Mouse (Mus musculus) liver, postnatal 0 days (tissue): Measurements from ENCODE around the gene Zfp777. TPM values are rescaled to one million over a fixed set of nuclear protein-coding genes. Genes with fewer than 3 reads are reported as not detected.

Source experiments
- ATAC-seq: fragments of 200-750 bp; cut with Nextera tagmentation; 2 replicates; pipeline ENCODE4 v1.8.0; 2017; ENCODE audit warnings: mild to moderate bottlenecking, moderate library complexity
- DNase-seq: peaks from one replicate; pipeline ENCODE4 v3.0.0-alpha.2; 2016
- H3K27ac ChIP-seq: fragments of 300-500 bp; sonication (generic); 2 replicates; pipeline ENCODE4 v1.5.1; 2014; ENCODE audit warnings: antibody characterized with exemption, moderate library complexity, mild to moderate bottlenecking, low read depth
- H3K27me3 ChIP-seq: fragments of 300-500 bp; sonication (generic); 2 replicates; pipeline ENCODE4 v1.6.1; 2014; ENCODE audit warnings: low read length, control low read depth, mixed read lengths; ENCODE audit not compliant: insufficient read depth
- H3K36me3 ChIP-seq: fragments of 300-500 bp; sonication (generic); replicated peaks from 2 replicates; pipeline ENCODE4 v1.6.1; 2014; ENCODE audit warnings: mild to moderate bottlenecking, control low read depth, low read length, moderate library complexity, mixed read lengths; ENCODE audit not compliant: insufficient read depth
- H3K4me1 ChIP-seq: fragments of 300-500 bp; sonication (generic); 2 replicates; pipeline ENCODE4 v1.6.1; 2014; ENCODE audit warnings: antibody characterized with exemption, mild to moderate bottlenecking, control low read depth; ENCODE audit not compliant: insufficient read depth
- H3K4me2 ChIP-seq: fragments of 300-500 bp; sonication (generic); 2 replicates; pipeline ENCODE4 v1.6.1; 2014; ENCODE audit warnings: low read depth, mild to moderate bottlenecking, low read length, moderate library complexity, mixed read lengths
- H3K4me3 ChIP-seq: fragments of 300-500 bp; sonication (generic); 2 replicates; pipeline ENCODE4 v1.5.1; 2014; ENCODE audit warnings: low read depth, low read length
- H3K9ac ChIP-seq: fragments of 300-500 bp; sonication (generic); replicated peaks from 2 replicates; pipeline ENCODE4 v1.6.1; 2014; ENCODE audit warnings: mild to moderate bottlenecking, moderate library complexity
- H3K9me3 ChIP-seq: fragments of 300-500 bp; sonication (generic); 2 replicates; pipeline ENCODE4 v1.6.1; 2016; ENCODE audit warnings: mild to moderate bottlenecking, control low read depth, low read length, mixed read lengths
- CTCF ChIP-seq: sonication (generic); IDR thresholded peaks from 2 replicates; pipeline ENCODE4 v1.5.1; 2016; ENCODE audit warnings: antibody characterized with exemption, low read depth
- EP300 ChIP-seq: IDR thresholded peaks from 2 replicates; pipeline ENCODE4 v1.6.1; 2016; ENCODE audit warnings: antibody characterized with exemption, low read depth, mild to moderate bottlenecking
- WGBS: fragments of 180-500 bp; shearing (Covaris S2); extraction: QIAGEN DNeasy Blood & Tissue Kit; methylation state at CpG from one replicate; pipeline ENCODE4 v1.1.7; 2014; ENCODE audit not compliant: insufficient replicate concordance; 5-methylcytosine and 5-hydroxymethylcytosine counted together
- polyA plus RNA-seq: library from polyadenylated mRNA; unstranded; fragments of >200 nt; fragmentation: Nextera tagmentation; extraction: Ambion mirVana; gene quantifications from 2 replicates; pipeline ENCODE4 v1.2.1, GENCODE M21; 2015

Gene Zfp777
- polyA plus RNA-seq, 1 experiment from 2014 or later = 1.7 TPM

DNA sequence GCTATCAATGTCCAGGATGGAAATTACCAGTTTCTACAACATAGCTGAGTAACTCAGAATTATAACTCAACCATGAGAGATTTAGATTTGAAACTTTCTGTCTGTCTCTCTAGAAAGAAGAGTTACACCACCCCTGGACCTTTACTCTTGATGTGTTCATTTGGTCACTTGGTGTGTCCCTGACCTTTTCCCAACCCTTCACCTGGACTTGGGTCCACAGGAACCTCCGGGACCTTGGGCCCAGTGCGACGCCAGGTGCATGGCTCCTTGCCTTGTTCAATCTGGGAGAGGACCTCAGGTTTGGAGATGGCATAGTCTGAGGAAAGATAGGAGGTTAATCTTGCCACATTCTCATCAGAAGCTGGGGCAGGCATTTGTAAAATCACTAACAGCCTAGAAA is 33.2 kb upstream of the Zfp777 start:
- WGBS = 94% methylated on average over 3 of the region's 3 CpGs

DNA sequence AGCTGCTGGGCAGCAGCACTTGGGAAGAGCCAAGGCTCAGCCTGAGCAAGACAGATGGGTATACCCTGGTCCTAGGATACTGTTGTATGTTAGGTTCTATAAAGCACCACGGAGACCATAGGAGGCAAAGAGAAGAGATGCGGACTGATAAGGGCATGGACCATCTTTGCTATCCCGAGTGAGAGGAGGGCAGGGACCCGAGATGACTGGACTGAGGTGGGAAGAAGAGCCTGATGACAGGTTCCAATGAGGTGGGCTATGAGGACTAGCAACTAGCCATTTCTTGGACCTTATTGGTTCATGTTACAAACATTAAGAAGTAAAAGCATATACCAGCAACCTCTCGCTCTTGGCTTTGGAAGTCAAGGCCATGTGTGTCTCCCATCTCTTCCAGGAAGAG is 32.3 kb upstream of the Zfp777 start:
- no peak overlapping the region for H3K4me3 ChIP-seq
- H3K27ac ChIP-seq = no peak overlapping the region
- H3K4me1 ChIP-seq = peaks cover 21% of the 10 kb centered on the region
- no peak for TF ChIP-seq EP300
- no peak for TF ChIP-seq CTCF
- H3K36me3 ChIP-seq = peaks cover 68% of the 10 kb centered on the region
- H3K27me3 ChIP-seq = no peaks in the 10 kb centered on the region
- WGBS = 91% methylated on average over 5 of the region's 5 CpGs
- ATAC-seq = no peak
- DNase-seq = no peak
- H3K4me2 ChIP-seq = no peak overlapping the region
- H3K9me3 ChIP-seq = no peaks in the 10 kb centered on the region
- H3K9ac ChIP-seq = no peak overlapping the region

More for the DNA sequence above, 33.2 kb upstream of the Zfp777 start:
- Histone ChIP-seq H3K27me3 (no peaks in the 10 kb centered on the region), H3K9me3 (no peaks in the 10 kb centered on the region), H3K36me3 (peaks cover 61% of the 10 kb centered on the region), H3K4me2 (no peak overlapping the region), H3K27ac (no peak overlapping the region), H3K9ac (no peak overlapping the region), H3K4me3 (no peak overlapping the region), H3K4me1 (peaks cover 21% of the 10 kb centered on the region)
- ATAC-seq = no peak
- DNase-seq = no peak
- no peak for TF ChIP-seq CTCF
- TF ChIP-seq EP300 = no peak

DNA sequence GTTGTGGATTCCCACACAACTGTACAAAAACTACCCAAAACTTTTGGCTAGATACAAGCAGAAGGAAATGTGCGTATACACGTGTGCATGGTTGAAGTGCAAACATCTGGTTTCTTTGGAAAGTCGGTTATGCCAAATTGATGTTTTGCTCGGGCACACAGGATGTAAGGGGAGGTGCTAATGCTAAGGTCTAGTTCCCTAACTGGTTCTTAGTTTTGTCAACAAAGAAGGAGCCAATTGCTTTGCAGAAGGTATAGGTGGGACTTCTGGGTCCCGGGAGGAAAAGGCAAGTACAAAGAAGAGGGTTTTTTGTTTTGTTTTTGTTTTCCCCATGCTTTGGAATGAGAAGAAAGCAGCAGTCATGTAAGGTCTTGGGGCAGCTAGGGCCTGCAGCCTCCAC is 24.6 kb upstream of the Zfp777 start:
- H3K9ac ChIP-seq = peak overlapping the region; percentile 0; the same call in 1 of the 2 replicates
- DNase-seq (no peak), ATAC-seq (peak; percentile 49)
- peaks cover 2% of the 10 kb centered on the region; the same call in 1 of the 2 replicates for H3K4me1 ChIP-seq
- H3K36me3 ChIP-seq = peaks cover 42% of the 10 kb centered on the region
- 35% methylated on average over 5 of the region's 5 CpGs for WGBS
- no peaks in the 10 kb centered on the region for H3K9me3 ChIP-seq
- H3K27me3 ChIP-seq = no peaks in the 10 kb centered on the region
- TF ChIP-seq CTCF (no peak), EP300 (no peak)
- H3K27ac ChIP-seq = peak overlapping the region; percentile 53; the same call in 1 of the 2 replicates
- H3K4me3 ChIP-seq = peak overlapping the region; percentile 12; the same call in 1 of the 2 replicates
- H3K4me2 ChIP-seq = no peak overlapping the region; the same call in 1 of the 2 replicates

DNA sequence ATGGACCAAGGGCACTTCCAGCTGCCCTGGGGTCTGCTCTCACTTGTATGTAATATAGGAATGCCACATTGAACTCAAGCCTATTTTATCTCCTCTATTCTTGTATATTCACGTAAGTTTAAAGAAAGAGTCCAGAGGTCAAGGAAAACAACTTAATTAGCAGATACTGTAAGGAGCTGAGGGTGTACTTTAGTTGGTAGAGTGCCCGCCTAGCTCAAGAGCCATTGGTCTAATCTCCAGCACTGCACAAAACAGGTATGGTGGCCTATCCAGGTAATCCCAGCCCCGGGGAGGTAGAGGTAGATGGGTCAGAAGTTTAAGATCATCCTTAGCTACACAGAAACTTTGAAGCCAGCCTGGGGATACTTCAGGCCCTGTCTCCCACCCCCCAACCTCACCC is 18.8 kb upstream of the Zfp777 start:
- Histone ChIP-seq H3K4me1 (peaks cover 2% of the 10 kb centered on the region; the same call in 1 of the 2 replicates), H3K27ac (no peak overlapping the region), H3K9me3 (no peaks in the 10 kb centered on the region), H3K9ac (no peak overlapping the region), H3K4me3 (no peak overlapping the region), H3K4me2 (no peak overlapping the region), H3K36me3 (peaks cover 59% of the 10 kb centered on the region), H3K27me3 (no peaks in the 10 kb centered on the region)
- 83% methylated on average over 3 of the region's 3 CpGs for WGBS
- TF ChIP-seq CTCF (no peak), EP300 (no peak)
- DNase-seq = no peak
- no peak for ATAC-seq

DNA sequence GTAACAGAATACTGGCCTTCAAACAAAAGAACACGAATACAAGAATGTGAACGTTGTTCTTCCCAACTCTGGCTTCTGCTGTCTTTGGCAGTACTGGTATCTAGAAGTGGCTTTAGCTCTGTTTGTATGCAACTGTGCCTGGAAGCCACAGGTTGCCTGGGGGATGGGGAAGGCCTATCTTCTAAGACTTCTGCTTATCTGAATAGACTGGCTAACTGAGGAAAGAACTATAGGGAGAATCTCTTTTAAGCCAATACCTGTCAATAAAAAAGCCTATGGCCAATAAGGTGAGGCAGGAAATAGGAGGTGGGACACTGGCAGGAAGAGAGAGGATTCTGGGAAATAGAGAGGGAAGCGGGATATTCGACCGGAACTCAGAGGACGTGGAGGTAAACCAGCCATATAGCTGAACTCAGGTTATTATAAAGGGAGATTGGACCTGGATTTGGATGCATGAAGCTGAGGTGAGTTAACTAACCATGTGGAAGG is 16.9 kb upstream of the Zfp777 start:
- DNase-seq (no peak), ATAC-seq (no peak)
- no peak overlapping the region for H3K4me2 ChIP-seq
- WGBS = 82% methylated on average over 6 of the region's 6 CpGs
- no peak overlapping the region for H3K9ac ChIP-seq
- peaks cover 57% of the 10 kb centered on the region for H3K36me3 ChIP-seq
- TF ChIP-seq CTCF = no peak
- TF ChIP-seq EP300 = no peak
- H3K9me3 ChIP-seq = no peaks in the 10 kb centered on the region
- no peak overlapping the region for H3K4me3 ChIP-seq
- no peaks in the 10 kb centered on the region for H3K27me3 ChIP-seq
- H3K27ac ChIP-seq = no peak overlapping the region
- peaks cover 1% of the 10 kb centered on the region; the same call in 1 of the 2 replicates for H3K4me1 ChIP-seq

DNA sequence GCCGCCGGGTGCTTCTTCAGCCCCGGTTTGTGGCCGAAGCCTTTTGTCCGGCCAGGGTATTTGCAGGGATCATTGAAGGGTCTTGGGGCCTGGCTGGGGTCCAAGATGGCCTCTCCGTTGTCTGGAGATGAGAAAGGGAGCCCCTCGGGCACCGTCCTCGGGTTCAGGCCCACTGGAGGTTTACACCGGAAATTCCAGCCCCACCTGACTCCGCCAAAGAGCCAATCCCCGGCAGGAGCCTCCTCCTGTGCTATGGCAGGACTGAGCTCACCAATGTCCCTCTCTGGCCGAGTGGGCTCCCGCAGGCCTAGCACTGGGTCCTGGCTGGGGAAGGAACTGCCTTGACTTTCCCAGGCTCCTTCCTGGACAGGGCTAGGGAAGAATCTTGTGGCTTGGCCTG is 15.7 kb upstream of the Zfp777 start:
- peaks cover 54% of the 10 kb centered on the region for H3K36me3 ChIP-seq
- no peak overlapping the region for H3K9ac ChIP-seq
- TF ChIP-seq EP300 (no peak), CTCF (no peak)
- ATAC-seq = no peak
- H3K9me3 ChIP-seq = no peaks in the 10 kb centered on the region
- no peak overlapping the region for H3K4me2 ChIP-seq
- H3K27me3 ChIP-seq = no peaks in the 10 kb centered on the region
- H3K4me1 ChIP-seq = no peaks in the 10 kb centered on the region
- DNase-seq = no peak
- WGBS = 91% methylated on average over 12 of the region's 14 CpGs
- no peak overlapping the region for H3K27ac ChIP-seq
- no peak overlapping the region for H3K4me3 ChIP-seq

DNA sequence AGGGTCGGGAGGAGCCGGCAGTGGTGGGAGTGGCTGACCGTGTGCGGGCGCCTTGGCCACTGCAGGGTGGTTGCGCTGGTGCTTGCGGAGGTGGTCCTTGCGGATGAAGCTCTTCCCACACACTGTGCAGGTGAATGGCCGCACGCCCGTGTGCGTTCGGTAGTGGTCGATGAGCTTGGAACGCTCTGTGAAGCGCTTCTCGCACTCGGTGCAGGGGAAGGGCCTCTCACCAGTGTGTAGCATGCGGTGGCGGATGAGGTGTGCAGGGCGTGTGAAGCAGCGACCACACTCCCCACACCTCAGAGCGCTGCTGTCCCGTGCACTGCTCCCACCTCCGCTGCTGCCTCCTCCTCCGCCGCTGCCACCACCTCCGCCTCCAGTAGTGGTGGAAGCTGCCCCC is 15.2 kb upstream of the Zfp777 start:
- no peak for ATAC-seq
- WGBS = 94% methylated on average over 28 of the region's 28 CpGs
- Histone ChIP-seq H3K4me3 (no peak overlapping the region), H3K27me3 (no peaks in the 10 kb centered on the region), H3K4me2 (no peak overlapping the region), H3K4me1 (no peaks in the 10 kb centered on the region), H3K9ac (no peak overlapping the region), H3K36me3 (peaks cover 52% of the 10 kb centered on the region), H3K27ac (no peak overlapping the region), H3K9me3 (no peaks in the 10 kb centered on the region)
- TF ChIP-seq CTCF (no peak), EP300 (no peak)
- DNase-seq = no peak
